Mouse (Mus musculus): ENCODE results near the gene Iqca.
A peak's percentile ranks its signal among the peaks of the same experiment; 100 is the strongest.

Gene Iqca

GRCm38 (mm10) chr1:90132402-90132801 is 20.8 kb downstream of the Iqca start:
- no peak for DNase-seq (ENCODE audit: low read depth)

DNA sequence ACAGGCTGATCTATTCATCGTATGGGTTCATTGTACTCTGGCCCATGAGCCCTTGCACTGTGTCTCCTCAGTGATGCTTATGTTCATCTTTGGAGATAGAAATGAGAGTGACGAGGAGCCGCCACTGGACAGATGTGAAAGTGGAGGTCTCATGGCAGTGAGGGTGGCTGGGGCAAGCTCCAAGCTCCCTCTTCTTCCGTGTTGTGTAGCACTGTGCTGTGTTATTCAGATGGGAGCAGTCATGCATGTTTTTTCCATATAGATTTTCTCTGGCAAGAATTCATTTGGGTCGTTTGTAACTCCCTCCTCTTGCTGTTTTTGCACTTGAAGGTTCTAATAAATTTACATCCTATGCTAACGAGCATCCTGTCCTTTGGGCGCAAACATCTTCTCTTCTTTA is 21.2 kb downstream of the Iqca start:
- DNase-seq (ENCODE audit: low read depth) = no peak

- no peak for DNase-seq (ENCODE audit: low read depth)
These were observed 28.6 kb downstream of the Iqca start for GRCm38 (mm10) chr1:90124561-90124960.

DNA sequence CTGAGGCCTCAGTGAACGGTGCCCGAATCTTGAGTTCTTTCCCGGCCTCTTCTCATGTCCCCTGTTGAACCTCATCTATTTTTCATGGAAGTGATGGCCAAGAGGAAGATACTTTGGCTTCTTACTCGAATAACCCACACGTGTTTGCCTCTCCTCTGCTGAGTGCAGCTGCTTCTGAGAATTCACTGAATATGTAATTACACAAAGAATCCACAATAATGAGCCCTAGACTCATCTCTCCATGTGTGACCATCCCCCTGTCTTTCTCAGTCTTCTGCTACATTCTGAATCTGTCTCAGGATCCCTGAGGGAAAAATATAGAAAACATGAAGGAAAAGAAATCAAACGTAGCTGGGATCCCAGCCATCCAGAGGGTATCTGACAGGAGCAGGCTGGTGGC is 32.5 kb downstream of the Iqca start:
- no peak for DNase-seq (ENCODE audit: low read depth)

GRCm38 (mm10) chr1:90119214-90119613 is 34.0 kb downstream of the Iqca start:
- DNase-seq (ENCODE audit: low read depth) = no peak

DNA sequence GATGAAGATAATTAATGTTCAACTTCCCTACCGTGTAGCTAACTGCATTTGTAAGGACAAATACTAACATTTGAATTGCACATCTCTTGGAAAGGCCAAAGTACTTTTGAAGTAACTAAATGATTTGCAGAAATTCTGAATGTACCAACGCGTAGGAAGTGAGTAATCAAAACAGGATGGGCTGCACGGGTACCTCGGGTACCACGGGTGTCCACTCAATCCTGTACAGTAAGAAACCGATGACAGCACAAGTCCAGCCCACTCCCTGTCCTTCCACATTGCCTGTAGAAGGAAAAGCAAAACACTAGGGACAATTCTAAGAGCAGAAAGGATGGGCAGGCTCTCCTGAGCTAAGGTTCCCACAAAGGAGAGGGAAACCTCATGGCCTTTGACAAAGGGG is 36.0 kb downstream of the Iqca start:
- DNase-seq (ENCODE audit: low read depth) = no peak

GRCm38 (mm10) chr1:90114586-90114985 is 38.6 kb downstream of the Iqca start:
- DNase-seq (ENCODE audit: low read depth) = no peak

GRCm38 (mm10) chr1:90113655-90114244 is 39.5 kb downstream of the Iqca start:
- no peak for DNase-seq (ENCODE audit: low read depth)

DNA sequence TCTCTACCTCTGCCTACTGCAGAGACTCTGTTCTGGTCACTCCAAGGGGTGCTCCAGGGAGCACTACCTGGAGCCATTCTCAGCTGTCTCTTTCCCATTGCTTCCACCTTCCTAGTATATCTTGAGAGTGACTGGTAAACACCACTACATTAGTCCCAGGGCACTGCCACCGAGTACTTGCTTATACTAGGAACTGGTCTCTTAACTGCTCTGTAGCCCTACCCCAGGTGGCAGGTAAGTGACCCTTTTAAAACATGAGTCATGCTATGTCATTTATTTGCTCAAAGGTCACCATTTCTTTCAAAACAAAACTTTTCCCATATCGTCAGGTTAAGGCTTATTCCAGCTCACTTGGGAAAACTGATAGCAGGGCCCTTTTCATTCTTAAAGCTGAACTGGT is 40.5 kb downstream of the Iqca start:
- no peak for DNase-seq (ENCODE audit: low read depth)

DNA sequence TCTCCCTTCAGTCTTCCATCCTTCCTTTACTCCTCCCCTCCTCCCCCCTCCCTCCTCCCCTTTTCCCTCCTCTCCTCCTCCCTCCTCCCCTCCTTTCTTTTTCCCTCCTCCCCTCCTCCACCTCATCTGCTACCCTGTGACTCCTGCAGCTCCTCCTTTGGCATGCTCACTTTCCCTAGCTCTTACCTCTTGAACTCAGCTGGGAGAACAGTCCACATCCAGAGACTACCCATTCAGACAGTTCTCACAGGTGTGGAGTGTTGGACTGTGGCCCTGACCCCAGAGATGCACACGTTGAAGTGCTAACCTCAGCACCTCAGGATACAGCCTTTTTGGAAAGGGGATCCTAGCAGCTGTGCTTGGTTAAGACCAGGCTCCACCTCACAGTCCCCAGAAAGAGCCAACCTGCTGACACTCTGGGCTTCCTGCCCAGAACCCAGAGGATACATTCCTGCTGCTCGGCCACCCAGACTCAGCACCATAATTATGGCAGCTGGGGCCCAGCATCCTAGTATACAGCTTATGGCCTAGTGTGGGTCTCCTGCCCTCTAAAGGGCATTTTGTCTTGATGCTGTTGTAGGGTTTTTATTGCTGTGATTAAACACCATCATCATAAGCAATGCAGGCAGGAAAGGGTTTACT is 41.9 kb downstream of the Iqca start:
- peak; percentile 9 for DNase-seq (ENCODE audit: low read depth)

DNA sequence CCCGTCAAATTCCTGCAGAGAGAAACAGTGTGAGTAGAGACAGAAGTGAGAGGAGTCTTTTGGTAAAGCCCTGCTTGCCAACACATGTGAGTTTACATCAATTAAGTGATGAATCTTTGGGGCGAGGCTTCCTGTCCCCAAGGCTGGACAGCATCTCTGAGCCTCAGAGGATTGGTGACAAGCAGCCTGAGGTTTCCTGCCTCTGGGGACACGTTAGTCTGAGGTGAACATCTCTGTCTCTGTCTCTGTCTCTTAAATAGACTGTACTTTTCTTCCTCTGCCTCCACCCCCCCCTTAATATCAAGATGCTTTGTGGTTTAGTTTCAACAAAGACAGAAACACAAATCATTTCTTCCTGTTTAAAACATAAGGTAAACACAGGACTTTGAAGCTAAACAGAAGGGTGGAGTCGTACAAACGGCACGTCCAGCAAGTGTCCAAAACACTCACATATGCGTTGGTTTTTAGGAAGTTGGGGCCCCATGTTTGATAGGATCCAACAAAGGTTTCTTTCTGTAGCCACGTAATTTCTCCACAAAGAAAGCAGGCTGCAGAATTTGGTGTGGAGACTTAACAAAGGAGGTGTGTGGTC is 49.2 kb downstream of the Iqca start:
- no peak for DNase-seq (ENCODE audit: low read depth)

DNA sequence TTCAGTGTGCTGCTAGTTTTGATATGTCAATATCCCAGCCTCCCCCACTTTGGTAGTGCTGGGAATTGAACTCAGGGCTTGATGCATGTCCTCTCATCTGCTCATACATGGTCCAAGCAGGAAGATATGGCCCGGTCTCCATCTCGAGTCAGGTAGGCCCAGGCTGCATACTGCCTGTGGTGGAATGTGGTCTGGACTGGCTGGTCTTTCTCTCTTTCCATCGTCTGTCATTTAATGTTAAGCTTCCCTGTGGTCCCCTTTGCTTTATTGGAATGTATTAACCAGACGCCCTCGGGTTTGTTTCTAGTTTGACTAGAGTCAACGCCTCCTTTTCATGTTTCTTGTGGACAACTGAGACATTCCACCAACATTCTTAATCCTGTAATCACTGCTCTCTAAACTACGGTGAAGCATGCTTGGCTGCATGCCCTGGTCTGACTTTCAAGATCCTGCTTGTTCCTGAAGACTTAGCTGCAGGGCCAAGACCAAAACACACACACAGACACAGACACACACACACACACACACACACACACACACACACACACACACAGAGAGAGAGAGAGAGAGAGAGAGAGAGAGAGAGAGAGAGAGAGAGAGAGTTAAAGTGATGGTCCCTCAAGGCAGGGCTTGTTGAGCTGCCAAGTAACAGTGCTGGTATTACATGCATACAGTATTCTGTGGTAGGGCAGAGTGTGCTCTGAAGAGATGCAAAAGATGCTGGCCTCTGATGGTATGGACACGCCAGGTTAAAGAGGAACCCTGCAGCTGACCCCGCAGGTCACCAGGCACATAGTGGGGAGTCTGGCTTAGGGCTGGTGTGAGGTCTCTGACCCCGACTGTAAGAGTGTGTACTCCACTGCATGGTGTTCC is 52.6 kb downstream of the Iqca start:
- peak; percentile 90 for DNase-seq (ENCODE audit: low read depth)

DNA sequence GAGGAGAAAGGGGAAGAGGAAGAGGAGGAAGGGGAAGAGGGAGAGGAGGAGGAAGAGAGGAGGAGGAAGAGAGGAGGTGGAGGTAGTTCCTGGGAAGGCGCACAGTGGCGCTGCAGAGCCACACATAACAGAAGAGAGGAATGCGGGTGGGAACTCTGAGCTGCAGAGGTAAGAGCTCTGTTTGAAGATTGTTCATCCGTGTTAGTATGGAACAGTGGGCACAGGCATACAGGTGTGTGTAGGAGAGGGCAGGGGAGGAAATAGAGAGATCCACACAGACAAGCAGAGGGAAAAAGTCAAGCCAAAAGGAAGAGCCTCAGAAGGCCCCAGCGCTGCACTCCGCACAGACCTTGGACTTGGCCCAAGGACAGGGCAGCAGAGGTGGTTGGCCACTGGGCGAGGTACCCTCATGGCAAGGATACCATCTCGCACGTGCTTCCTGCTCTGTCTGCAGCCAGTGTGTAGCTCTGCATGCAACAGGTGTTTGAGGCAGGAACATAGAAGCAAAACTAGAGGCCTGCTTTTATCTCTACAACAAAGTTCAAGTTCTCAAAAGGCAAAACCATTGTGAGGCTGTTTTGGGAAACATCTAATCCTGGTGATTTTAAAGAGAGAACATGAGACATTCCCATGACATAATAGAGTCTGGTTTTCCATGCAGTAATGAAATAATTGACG is 60.2 kb downstream of the Iqca start:
- DNase-seq (ENCODE audit: low read depth) = no peak

GRCm38 (mm10) chr1:90088192-90088990 is 64.8 kb downstream of the Iqca start:
- no peak for DNase-seq (ENCODE audit: low read depth)

GRCm38 (mm10) chr1:90086461-90086860 is 66.7 kb downstream of the Iqca start:
- no peak for DNase-seq (ENCODE audit: low read depth)

GRCm38 (mm10) chr1:90085526-90086157 is 67.6 kb downstream of the Iqca start:
- DNase-seq (ENCODE audit: low read depth) = no peak

DNA sequence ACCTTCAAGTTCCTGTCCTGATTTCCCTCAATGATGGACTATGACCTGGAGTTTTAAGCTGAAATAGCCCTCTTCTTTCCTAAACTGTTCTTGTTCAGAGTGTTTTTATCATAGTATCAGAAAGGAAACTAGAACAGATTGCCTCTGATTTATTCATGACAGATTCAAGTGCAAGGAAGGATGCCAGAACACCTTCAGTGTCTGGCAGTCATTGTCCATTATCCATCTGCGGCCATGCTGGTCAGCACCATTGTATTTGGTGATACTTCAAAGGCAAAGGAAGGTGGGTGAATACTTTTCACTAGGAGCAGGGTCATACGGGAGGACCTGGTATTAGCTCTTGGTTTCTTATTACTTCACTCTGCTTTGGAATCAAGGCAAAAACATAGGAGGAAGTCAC is 76.9 kb downstream of the Iqca start:
- DNase-seq (ENCODE audit: low read depth) = no peak

GRCm38 (mm10) chr1:90074779-90075178 is 78.4 kb downstream of the Iqca start:
- DNase-seq (ENCODE audit: low read depth) = no peak

GRCm38 (mm10) chr1:90071812-90072580 is 81.2 kb downstream of the Iqca start:
- no peak for DNase-seq (ENCODE audit: low read depth)

GRCm38 (mm10) chr1:90060599-90060998 is 92.6 kb downstream of the Iqca start:
- DNase-seq (ENCODE audit: low read depth) = peak; percentile 38
